Mouse (Mus musculus) limb, embryonic 10.5 days (tissue): ENCODE measurements around the gene Rpl28. TPM values are rescaled to one million over a fixed set of nuclear protein-coding genes. Genes with fewer than 3 reads are reported as not detected.

Experiments used
- DNase-seq: peaks from one replicate; pipeline ENCODE4 v3.0.0-alpha.2; 2017; ENCODE audit warnings: low spot score
- H3K27ac ChIP-seq: fragments of 300-500 bp; sonication (generic); 2 replicates; pipeline ENCODE4 v1.5.1; 2016; ENCODE audit warnings: mild to moderate bottlenecking
- H3K27me3 ChIP-seq: fragments of 300-500 bp; sonication (generic); 2 replicates; pipeline ENCODE4 v1.6.1; 2016; ENCODE audit warnings: low read depth, mild to moderate bottlenecking; ENCODE audit not compliant: poor library complexity, severe bottlenecking
- H3K36me3 ChIP-seq: fragments of 300-500 bp; sonication (generic); 2 replicates; pipeline ENCODE4 v1.6.1; 2016; ENCODE audit warnings: mild to moderate bottlenecking, moderate library complexity
- H3K4me1 ChIP-seq: fragments of 300-500 bp; sonication (generic); 2 replicates; pipeline ENCODE4 v1.6.1; 2016
- H3K4me3 ChIP-seq: fragments of 300-500 bp; sonication (generic); 2 replicates; pipeline ENCODE4 v1.5.1; 2016; ENCODE audit warnings: mild to moderate bottlenecking, moderate library complexity
- H3K9me3 ChIP-seq: fragments of 300-500 bp; sonication (generic); replicated peaks from 2 replicates; pipeline ENCODE4 v1.6.1; 2016; ENCODE audit warnings: mild to moderate bottlenecking
- WGBS: fragments of 180-500 bp; shearing (Covaris S2); methylation state at CpG from one replicate; pipeline ENCODE4 v1.1.7; 2016; 5-methylcytosine and 5-hydroxymethylcytosine counted together
- polyA plus RNA-seq: library from polyadenylated mRNA; unstranded; fragments of >200 nt; fragmentation: Nextera tagmentation; extraction: Ambion mirVana; gene quantifications from 2 replicates; pipeline ENCODE4 v1.2.1, GENCODE M21; 2016

Gene Rpl28
- polyA plus RNA-seq, 1 experiment from 2014 or later: 396 TPM

- H3K9me3 ChIP-seq: no peaks in the 10 kb centered on the region
- no peak overlapping the region for H3K27ac ChIP-seq
- H3K4me1 ChIP-seq: peaks cover 15% of the 10 kb centered on the region
- H3K27me3 ChIP-seq: no peaks in the 10 kb centered on the region
- DNase-seq: no peak
- no peaks in the 10 kb centered on the region for H3K36me3 ChIP-seq
- WGBS: 68% methylated on average over 6 of the region's 6 CpGs
- H3K4me3 ChIP-seq: no peak overlapping the region
These were observed 29.7 kb downstream of the Rpl28 start for GRCm38 (mm10) chr7:4822162-4822907.

- 57% methylated on average over 4 of the region's 4 CpGs for WGBS
- Histone ChIP-seq H3K4me1 (peaks cover 11% of the 10 kb centered on the region), H3K9me3 (no peaks in the 10 kb centered on the region)
These were observed 32.7 kb downstream of the Rpl28 start for GRCm38 (mm10) chr7:4825365-4825764.

GRCm38 (mm10) chr7:4830476-4830875 is 37.8 kb downstream of the Rpl28 start:
- no peak overlapping the region for H3K4me3 ChIP-seq
- no peaks in the 10 kb centered on the region for H3K36me3 ChIP-seq
- peaks cover 56% of the 10 kb centered on the region for H3K27me3 ChIP-seq
- DNase-seq: peak; percentile 72
- no peaks in the 10 kb centered on the region for H3K4me1 ChIP-seq
- H3K9me3 ChIP-seq: no peaks in the 10 kb centered on the region
- H3K27ac ChIP-seq: no peak overlapping the region
- WGBS: 4% methylated on average over 12 of the region's 12 CpGs

More at GRCm38 (mm10) chr7:4825365-4825764, 32.7 kb downstream of the Rpl28 start:
- no peaks in the 10 kb centered on the region for H3K36me3 ChIP-seq
- H3K27me3 ChIP-seq: peaks cover 10% of the 10 kb centered on the region
- no peak overlapping the region for H3K27ac ChIP-seq
- no peak for DNase-seq
- no peak overlapping the region for H3K4me3 ChIP-seq

- Histone ChIP-seq H3K36me3 (no peaks in the 10 kb centered on the region), H3K4me1 (peaks cover 18% of the 10 kb centered on the region), H3K9me3 (no peaks in the 10 kb centered on the region), H3K4me3 (peak overlapping the region; percentile 59), H3K27me3 (peaks cover 94% of the 10 kb centered on the region), H3K27ac (no peak overlapping the region)
- no peak for DNase-seq
- 6% methylated on average over 34 of the region's 34 CpGs for WGBS
These were observed 43.1 kb downstream of the Rpl28 start for GRCm38 (mm10) chr7:4835631-4836327.

GRCm38 (mm10) chr7:4836351-4836792 is 43.7 kb downstream of the Rpl28 start:
- peak overlapping the region; percentile 46; the same call in 1 of the 2 replicates for H3K27ac ChIP-seq
- no peaks in the 10 kb centered on the region for H3K36me3 ChIP-seq
- H3K4me1 ChIP-seq: peaks cover 18% of the 10 kb centered on the region
- peak; percentile 73 for DNase-seq
- WGBS: under 1% methylated on average over 51 of the region's 51 CpGs
- peak overlapping the region; percentile 59 for H3K4me3 ChIP-seq
- H3K9me3 ChIP-seq: no peaks in the 10 kb centered on the region
- peaks cover 94% of the 10 kb centered on the region for H3K27me3 ChIP-seq

GRCm38 (mm10) chr7:4837639-4838038 is 45.0 kb downstream of the Rpl28 start:
- Histone ChIP-seq H3K4me3 (no peak overlapping the region), H3K27ac (no peak overlapping the region), H3K27me3 (peaks cover 97% of the 10 kb centered on the region), H3K9me3 (no peaks in the 10 kb centered on the region), H3K36me3 (no peaks in the 10 kb centered on the region), H3K4me1 (peaks cover 24% of the 10 kb centered on the region)
- 10% methylated on average over 1 of the region's 1 CpGs for WGBS
- DNase-seq: no peak

- Histone ChIP-seq H3K27me3 (peaks cover 99% of the 10 kb centered on the region), H3K4me1 (peaks cover 32% of the 10 kb centered on the region), H3K27ac (no peak overlapping the region), H3K9me3 (no peaks in the 10 kb centered on the region), H3K4me3 (peak overlapping the region; percentile 56; the same call in 1 of the 2 replicates), H3K36me3 (no peaks in the 10 kb centered on the region)
- no peak for DNase-seq
- 55% methylated on average over 5 of the region's 5 CpGs for WGBS
These were observed 49.4 kb downstream of the Rpl28 start for GRCm38 (mm10) chr7:4842077-4842476.

GRCm38 (mm10) chr7:4842634-4843131 is 50.0 kb downstream of the Rpl28 start:
- Histone ChIP-seq H3K4me3 (peak overlapping the region; percentile 56), H3K4me1 (peaks cover 30% of the 10 kb centered on the region), H3K36me3 (no peaks in the 10 kb centered on the region), H3K9me3 (no peaks in the 10 kb centered on the region), H3K27me3 (peaks cover 93% of the 10 kb centered on the region), H3K27ac (no peak overlapping the region)
- under 1% methylated on average over 16 of the region's 16 CpGs for WGBS
- peak; percentile 65 for DNase-seq

- H3K27me3 ChIP-seq: peaks cover 83% of the 10 kb centered on the region
- peaks cover 27% of the 10 kb centered on the region for H3K4me1 ChIP-seq
- H3K4me3 ChIP-seq: peak overlapping the region; percentile 56
- WGBS: under 1% methylated on average over 34 of the region's 34 CpGs
- no peaks in the 10 kb centered on the region for H3K9me3 ChIP-seq
- peak; percentile 75 for DNase-seq
- H3K36me3 ChIP-seq: no peaks in the 10 kb centered on the region
- H3K27ac ChIP-seq: no peak overlapping the region
These were observed 51.0 kb downstream of the Rpl28 start for GRCm38 (mm10) chr7:4843604-4844244.

- Histone ChIP-seq H3K27me3 (peaks cover 79% of the 10 kb centered on the region), H3K27ac (0 out of 2 replicates have a peak within 1 kb of the TSS, but pooled peaks have one; percentile 14), H3K4me1 (peaks cover 27% of the 10 kb centered on the region), H3K36me3 (no peaks in the 10 kb centered on the region), H3K4me3 (peak within 1 kb of the TSS; percentile 56), H3K9me3 (no peaks in the 10 kb centered on the region)
- 1% methylated on average over 41 of the region's 41 CpGs for WGBS
- no peak for DNase-seq
These were observed 51.7 kb downstream of the Rpl28 start, which contains the start of gene Shisa7 for GRCm38 (mm10) chr7:4844245-4844916. Gene Shisa7 (minus strand): TSS chr7:4844696.
